Mouse (Mus musculus) ovary, adult 18-20 months (tissue): ENCODE measurements at regions not wholly inside any gene's neighbourhood (a gene's known extent, or its start where the extent isn't known, plus 50 kb on each side); places are given as distances from the start of the nearest gene placed in this dataset.
A peak's percentile ranks its signal among the peaks of the same experiment; 100 is the strongest.
"Not testable (repeated sequence)": the region's sequence is repeated elsewhere in the genome, so short reads cannot be mapped to it uniquely, and the experiment has no call there.

ENCODE experiments used
- DNase-seq: peaks from one replicate; pipeline ENCODE4 v3.0.0; 2022; ENCODE audit warnings: low spot score, mixed read lengths

- DNase-seq: no peak
These were observed 108.6 kb downstream of the Katnal1 start for GRCm38 (mm10) chr5:148820476-148820875.

- no peak for DNase-seq
These were observed 109.7 kb downstream of the Katnal1 start for GRCm38 (mm10) chr5:148819423-148819822.

- DNase-seq: peak; percentile 78
These were observed 110.4 kb downstream of the Katnal1 start for GRCm38 (mm10) chr5:148818746-148819145.

- DNase-seq: no peak
These were observed 116.3 kb downstream of the Katnal1 start for GRCm38 (mm10) chr5:148812840-148813239.

- no peak for DNase-seq
These were observed 117.1 kb downstream of the Katnal1 start for GRCm38 (mm10) chr5:148812016-148812415.

- no peak for DNase-seq
These were observed 119.6 kb downstream of the Katnal1 start for GRCm38 (mm10) chr5:148809485-148809884.

GRCm38 (mm10) chr5:148809055-148809454 is 120.1 kb downstream of the Katnal1 start:
- DNase-seq: no peak

- DNase-seq: no peak
These were observed 120.7 kb downstream of the Katnal1 start for GRCm38 (mm10) chr5:148808426-148808825.

- no peak for DNase-seq
These were observed 121.5 kb downstream of the Katnal1 start for GRCm38 (mm10) chr5:148807612-148808011.

GRCm38 (mm10) chr5:148805030-148805429 is 124.1 kb downstream of the Katnal1 start:
- DNase-seq: no peak

- DNase-seq: no peak
These were observed 125.3 kb downstream of the Katnal1 start for GRCm38 (mm10) chr5:148803772-148804171.

GRCm38 (mm10) chr5:148802720-148803119 is 126.4 kb downstream of the Katnal1 start:
- no peak for DNase-seq

GRCm38 (mm10) chr5:148798541-148798940 is 130.6 kb downstream of the Katnal1 start:
- no peak for DNase-seq

GRCm38 (mm10) chr5:148796072-148796471 is 133.0 kb downstream of the Katnal1 start:
- no peak for DNase-seq

- DNase-seq: no peak
These were observed 134.7 kb downstream of the Katnal1 start for GRCm38 (mm10) chr5:148794465-148794864.

- peak; percentile 46 for DNase-seq
These were observed 136.2 kb downstream of the Katnal1 start for GRCm38 (mm10) chr5:148792736-148793440.

- DNase-seq: no peak
These were observed 137.5 kb downstream of the Katnal1 start for GRCm38 (mm10) chr5:148791651-148792050.

- DNase-seq: not testable (repeated sequence)
These were observed 138.8 kb downstream of the Katnal1 start for GRCm38 (mm10) chr5:148790343-148790742.

GRCm38 (mm10) chr5:148789823-148790222 is 139.3 kb downstream of the Katnal1 start:
- DNase-seq: no peak

- no peak for DNase-seq
These were observed 140.0 kb downstream of the Katnal1 start for GRCm38 (mm10) chr5:148789147-148789566.

GRCm38 (mm10) chr5:148788690-148789089 is 140.4 kb downstream of the Katnal1 start:
- DNase-seq: no peak

- DNase-seq: no peak
These were observed 141.8 kb downstream of the Katnal1 start for GRCm38 (mm10) chr5:148787270-148787669.

GRCm38 (mm10) chr5:148781076-148781475 is 148.0 kb downstream of the Katnal1 start:
- DNase-seq: not testable (repeated sequence)
